Mouse (Mus musculus) frontal cortex, adult (tissue): ENCODE measurements at regions not wholly inside any gene's neighbourhood (a gene's known extent, or its start where the extent isn't known, plus 50 kb on each side); places are given as distances from the start of the nearest gene placed in this dataset.

Source experiments
- ATAC-seq: cut with Nextera tagmentation; 2 replicates; pipeline ENCODE4 v1.9.2; 2017; ENCODE audit warnings: mild to moderate bottlenecking, moderate library complexity, mixed read lengths; ENCODE audit not compliant: low TSS enrichment

- ATAC-seq: no peak
Observed at GRCm38 (mm10) chr8:103270035-103270434, 484.6 kb upstream of the Cdh11 start.

- no peak for ATAC-seq
Observed at GRCm38 (mm10) chr8:103270815-103271553, 485.5 kb upstream of the Cdh11 start.

- peak; percentile 59 for ATAC-seq
Observed at GRCm38 (mm10) chr8:103272305-103273079, 487.1 kb upstream of the Cdh11 start.

GRCm38 (mm10) chr8:103273476-103273875 lies 488.0 kb upstream of the Cdh11 start:
- ATAC-seq: no peak

- ATAC-seq: no peak
Observed at GRCm38 (mm10) chr8:103281801-103282200, 496.4 kb upstream of the Cdh11 start.

- peak; percentile 54; the same call in 1 of the 2 replicates for ATAC-seq
Observed at GRCm38 (mm10) chr8:103288561-103288974, 503.1 kb upstream of the Cdh11 start.

- peak; percentile 25; the same call in 1 of the 2 replicates for ATAC-seq
Observed at GRCm38 (mm10) chr8:103292896-103293295, 507.5 kb upstream of the Cdh11 start.

- ATAC-seq: no peak
Observed at GRCm38 (mm10) chr8:103306476-103307183, 521.2 kb upstream of the Cdh11 start.

GRCm38 (mm10) chr8:103313576-103313975 lies 528.1 kb upstream of the Cdh11 start:
- ATAC-seq: no peak

GRCm38 (mm10) chr8:103314279-103315022 lies 529.0 kb upstream of the Cdh11 start:
- peak; percentile 93 for ATAC-seq

- ATAC-seq: no peak
Observed at GRCm38 (mm10) chr8:103315742-103316141, 530.3 kb upstream of the Cdh11 start.

GRCm38 (mm10) chr8:103316691-103317091 lies 531.2 kb upstream of the Cdh11 start:
- no peak for ATAC-seq

GRCm38 (mm10) chr8:103317149-103317725 lies 531.8 kb upstream of the Cdh11 start:
- no peak for ATAC-seq

GRCm38 (mm10) chr8:103324016-103324665 lies 538.7 kb upstream of the Cdh11 start:
- no peak for ATAC-seq

GRCm38 (mm10) chr8:103331415-103331814 lies 546.0 kb upstream of the Cdh11 start:
- ATAC-seq: no peak

- no peak for ATAC-seq
Observed at GRCm38 (mm10) chr8:103337314-103337713, 551.9 kb upstream of the Cdh11 start.

- peak; percentile 66 for ATAC-seq
Observed at GRCm38 (mm10) chr8:103339042-103339441, 553.6 kb upstream of the Cdh11 start.

GRCm38 (mm10) chr8:103339951-103340350 lies 554.5 kb upstream of the Cdh11 start:
- no peak for ATAC-seq

GRCm38 (mm10) chr8:103343891-103344290 lies 558.4 kb upstream of the Cdh11 start:
- peak; percentile 91 for ATAC-seq

- no peak for ATAC-seq
Observed at GRCm38 (mm10) chr8:103344871-103345270, 559.4 kb upstream of the Cdh11 start.
